Comparison of ENCODE assay signal across 19 mouse cellular contexts in genomic region chr16:23322453-23322852, GRCm38 (mm10).
"Had no signal": no experiment of that assay in that cellular context is flagged by ENCODE, and none has a peak within 500 bp of the region (broad histone marks: within the 10 kb centered on the region; RNA-seq: fewer than 3 reads in every experiment).

No protein-coding gene starts in this region.

- H3K4me3 ChIP-seq: kidney, embryonic 15.5 days; limb, embryonic 15.5 days; liver, embryonic 15.5 days; megakaryocyte, embryonic 14.5 days; midbrain, embryonic 10.5 days; midbrain, embryonic 13.5 days had no signal

- ATAC-seq: midbrain, embryonic 13.5 days; midbrain, embryonic 16.5 days had no signal

- H3K9ac ChIP-seq: kidney, embryonic 15.5 days; limb, embryonic 15.5 days; liver, embryonic 15.5 days; lung, embryonic 14.5 days; midbrain, embryonic 13.5 days had no signal

- H3K27me3 ChIP-seq: kidney, embryonic 15.5 days; limb, embryonic 15.5 days; liver, embryonic 15.5 days; megakaryocyte, embryonic 14.5 days; midbrain, embryonic 13.5 days had no signal

- H3K4me1 ChIP-seq: megakaryocyte, embryonic 14.5 days had no signal

- H3K9me3 ChIP-seq: kidney, embryonic 15.5 days; limb, embryonic 15.5 days; liver, embryonic 15.5 days; midbrain, embryonic 10.5 days; midbrain, embryonic 13.5 days had no signal

- H3K4me2 ChIP-seq: kidney, embryonic 15.5 days; limb, embryonic 15.5 days; liver, embryonic 11.5 days; liver, embryonic 15.5 days; lung, embryonic 14.5 days; midbrain, embryonic 13.5 days had no signal

- DNase-seq: kidney, adult 11 months; kidney, adult 8-10 months; kidney, postnatal 10 days; kidney, postnatal 36 days; lung, embryonic 14.5 days; lung, postnatal 10 days; lung, postnatal 36 days; right cerebral cortex, postnatal 14 days; right cerebral cortex, postnatal 4 days; thymus, postnatal 25 days had no signal

- H3K27ac ChIP-seq: limb, embryonic 15.5 days; liver, embryonic 15.5 days; midbrain, embryonic 10.5 days; midbrain, embryonic 13.5 days; stomach, postnatal 0 days had no signal
